Mouse (Mus musculus): ENCODE measurements around the gene Fkbp2. TPM values are rescaled to one million over a fixed set of nuclear protein-coding genes. Genes with fewer than 3 reads are reported as not detected.

The Fkbp2 gene
- total and polyA plus RNA-seq, 2 experiments from 2014 or later: 8.3 to 169 TPM

DNA sequence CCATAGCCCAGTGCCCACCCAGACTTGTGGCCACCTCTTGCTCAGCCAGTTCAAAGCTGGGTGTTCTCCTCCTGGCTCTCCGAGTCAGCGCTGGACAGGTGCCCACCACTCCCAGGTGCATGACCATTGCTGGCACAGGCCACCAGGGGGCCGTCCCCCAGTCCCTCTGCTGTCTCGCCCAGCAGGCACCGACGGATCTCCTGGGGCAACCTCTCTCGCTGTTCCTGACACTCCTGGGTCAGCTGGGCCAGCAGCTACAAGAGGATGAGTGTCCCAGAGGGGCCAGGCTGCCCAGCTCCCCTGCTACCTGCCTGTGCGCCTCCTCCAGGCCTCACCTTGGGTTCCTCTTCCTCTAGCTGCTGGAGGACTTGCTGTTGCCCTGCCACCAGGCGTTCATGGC lies 26.3 kb downstream of the Fkbp2 start:
- WGBS: 53% methylated on average over 9 of the region's 9 CpGs
- Histone ChIP-seq H3K4me1 (ENCODE audit: insufficient read depth, low read length) (peaks cover 14% of the 10 kb centered on the region), H3K36me3 (ENCODE audit: insufficient read depth, low read length) (0 out of 2 replicates have a peak, but pooled peaks cover 4% of the 10 kb centered on the region), H3K4me2 (ENCODE audit: low read depth, low read length) (no peak overlapping the region), H3K27me3 (ENCODE audit: insufficient read depth, low read length) (no peaks in the 10 kb centered on the region), H3K27ac (no peak overlapping the region), H3K9ac (replicated peaks; ENCODE audit: low read length) (no peak overlapping the region), H3K9me3 (ENCODE audit: low read length) (no peaks in the 10 kb centered on the region), H3K4me3 (ENCODE audit: low read length) (no peak overlapping the region)
- peak; percentile 42 for TF ChIP-seq CTCF (IDR thresholded peaks at IDR 0.05; ENCODE audit: low read depth)
- DNase-seq (ENCODE audit: low spot score) (no peak), ATAC-seq (no peak)

DNA sequence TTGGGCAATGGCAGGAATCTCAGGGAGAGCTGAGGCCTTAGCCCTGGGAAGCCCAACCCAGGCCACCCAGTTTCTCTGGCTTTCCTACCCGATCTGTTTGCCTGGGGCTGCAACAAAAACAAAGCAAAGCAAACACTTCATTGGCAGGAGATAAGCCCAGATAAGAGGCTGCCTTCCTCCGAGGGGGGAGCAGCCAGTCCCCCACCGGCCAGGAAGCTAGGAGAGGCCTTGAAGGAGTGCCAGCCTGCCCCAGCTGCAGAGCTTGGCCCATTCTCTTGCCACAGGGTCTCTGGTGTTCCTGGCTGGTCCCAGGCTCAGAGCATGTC lies 27.6 kb downstream of the Fkbp2 start:
- WGBS: 15% methylated on average over 3 of the region's 3 CpGs
- no peak for TF ChIP-seq CTCF (IDR thresholded peaks at IDR 0.05; ENCODE audit: low read depth)
- Histone ChIP-seq H3K9me3 (ENCODE audit: low read length) (no peaks in the 10 kb centered on the region), H3K9ac (replicated peaks; ENCODE audit: low read length) (peak overlapping the region; percentile 59; the same call in 1 of the 2 replicates), H3K4me3 (ENCODE audit: low read length) (peak overlapping the region; percentile 61; the same call in 1 of the 2 replicates), H3K36me3 (ENCODE audit: insufficient read depth, low read length) (0 out of 2 replicates have a peak, but pooled peaks cover 4% of the 10 kb centered on the region), H3K4me2 (ENCODE audit: low read depth, low read length) (peak overlapping the region; percentile 99), H3K27ac (peak overlapping the region; percentile 91; the same call in 1 of the 2 replicates), H3K4me1 (ENCODE audit: insufficient read depth, low read length) (peaks cover 14% of the 10 kb centered on the region), H3K27me3 (ENCODE audit: insufficient read depth, low read length) (no peaks in the 10 kb centered on the region)
- no peak for ATAC-seq
- DNase-seq (ENCODE audit: low spot score): no peak

DNA sequence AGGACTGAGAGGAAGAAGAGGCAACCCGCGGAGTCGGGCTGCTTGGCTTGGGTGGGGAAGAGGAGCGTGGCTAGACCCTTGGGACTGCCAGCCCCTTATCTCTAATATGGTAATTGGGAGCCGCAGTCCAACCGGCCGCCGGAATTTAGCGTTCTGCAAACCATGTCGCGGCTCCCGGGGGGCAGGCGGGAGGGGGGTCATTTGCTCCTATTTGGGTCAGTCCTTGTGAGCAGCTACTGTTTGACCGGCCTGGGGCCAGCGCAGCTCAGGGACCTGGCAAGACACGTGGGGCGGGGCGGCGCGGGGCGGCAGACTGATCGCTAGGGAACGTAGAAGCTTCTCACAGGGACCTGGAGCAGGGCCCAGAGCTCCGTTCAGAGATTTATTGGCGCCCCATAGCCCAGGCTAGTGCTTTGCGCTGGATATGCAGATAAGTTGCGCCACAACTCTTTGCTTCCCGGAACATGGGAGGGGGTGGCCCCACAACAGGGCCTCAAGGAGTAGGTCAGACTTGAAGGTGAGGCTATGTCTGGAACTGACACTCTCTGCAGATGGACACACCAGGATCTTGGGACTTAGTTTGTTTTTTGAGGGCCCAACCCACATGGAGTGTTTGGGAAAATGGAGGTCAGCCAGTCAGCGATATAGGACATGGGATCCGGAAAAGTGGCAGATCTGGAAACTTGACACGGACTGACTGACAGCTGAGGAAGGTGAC lies 28.1 kb downstream of the Fkbp2 start:
- Histone ChIP-seq H3K9me3 (ENCODE audit: low read length) (no peaks in the 10 kb centered on the region), H3K27ac (peak overlapping the region; percentile 91), H3K4me3 (ENCODE audit: low read length) (peak overlapping the region; percentile 61), H3K36me3 (ENCODE audit: insufficient read depth, low read length) (0 out of 2 replicates have a peak, but pooled peaks cover 4% of the 10 kb centered on the region), H3K4me2 (ENCODE audit: low read depth, low read length) (peak overlapping the region; percentile 99), H3K9ac (replicated peaks; ENCODE audit: low read length) (peak overlapping the region; percentile 59), H3K4me1 (ENCODE audit: insufficient read depth, low read length) (peaks cover 14% of the 10 kb centered on the region), H3K27me3 (ENCODE audit: insufficient read depth, low read length) (no peaks in the 10 kb centered on the region)
- TF ChIP-seq CTCF (IDR thresholded peaks at IDR 0.05; ENCODE audit: low read depth): no peak
- ATAC-seq (peak; percentile 48), DNase-seq (ENCODE audit: low spot score) (peak; percentile 73)
- WGBS: 2% methylated on average over 31 of the region's 31 CpGs

DNA sequence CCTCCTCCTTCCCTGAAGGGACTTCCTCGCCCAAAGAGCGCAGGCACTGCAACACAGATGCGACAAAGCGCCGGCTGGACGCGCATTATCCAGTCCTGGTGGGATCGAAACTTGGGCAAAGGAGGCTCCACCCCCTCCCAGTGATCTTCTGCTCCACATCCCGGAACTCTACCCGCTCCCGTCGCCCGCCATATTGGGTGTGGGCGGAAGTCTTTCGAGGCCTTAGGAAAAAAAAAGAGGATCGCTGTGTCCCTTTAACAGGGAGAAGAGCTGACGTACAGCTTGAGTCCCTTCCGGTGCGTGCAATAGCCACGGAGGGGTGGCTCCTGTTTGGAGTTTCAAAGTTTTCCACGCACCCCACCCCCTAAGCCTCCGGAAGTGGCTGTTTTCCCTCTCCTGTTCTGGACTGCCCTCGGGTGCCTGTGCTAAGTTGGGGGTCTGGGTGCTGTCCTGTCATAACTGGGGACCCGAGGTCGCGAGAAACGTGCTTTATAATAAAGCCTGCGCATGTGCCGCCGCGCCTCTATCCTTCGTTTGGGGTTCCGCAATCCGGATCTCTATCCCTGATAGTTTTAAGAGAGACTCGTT lies 28.8 kb downstream of the Fkbp2 start:
- H3K4me2 ChIP-seq (ENCODE audit: low read depth, low read length): peak overlapping the region; percentile 99
- DNase-seq (ENCODE audit: low spot score) (peak; percentile 95), ATAC-seq (peak; percentile 88)
- H3K9me3 ChIP-seq (ENCODE audit: low read length): no peaks in the 10 kb centered on the region
- no peaks in the 10 kb centered on the region for H3K27me3 ChIP-seq (ENCODE audit: insufficient read depth, low read length)
- peaks cover 14% of the 10 kb centered on the region for H3K4me1 ChIP-seq (ENCODE audit: insufficient read depth, low read length)
- peak overlapping the region; percentile 59 for H3K9ac ChIP-seq (replicated peaks; ENCODE audit: low read length)
- 0 out of 2 replicates have a peak, but pooled peaks cover 4% of the 10 kb centered on the region for H3K36me3 ChIP-seq (ENCODE audit: insufficient read depth, low read length)
- peak overlapping the region; percentile 91 for H3K27ac ChIP-seq
- H3K4me3 ChIP-seq (ENCODE audit: low read length): peak overlapping the region; percentile 61
- no peak for TF ChIP-seq CTCF (IDR thresholded peaks at IDR 0.05; ENCODE audit: low read depth)
- WGBS: 0% methylated on average over 35 of the region's 35 CpGs

DNA sequence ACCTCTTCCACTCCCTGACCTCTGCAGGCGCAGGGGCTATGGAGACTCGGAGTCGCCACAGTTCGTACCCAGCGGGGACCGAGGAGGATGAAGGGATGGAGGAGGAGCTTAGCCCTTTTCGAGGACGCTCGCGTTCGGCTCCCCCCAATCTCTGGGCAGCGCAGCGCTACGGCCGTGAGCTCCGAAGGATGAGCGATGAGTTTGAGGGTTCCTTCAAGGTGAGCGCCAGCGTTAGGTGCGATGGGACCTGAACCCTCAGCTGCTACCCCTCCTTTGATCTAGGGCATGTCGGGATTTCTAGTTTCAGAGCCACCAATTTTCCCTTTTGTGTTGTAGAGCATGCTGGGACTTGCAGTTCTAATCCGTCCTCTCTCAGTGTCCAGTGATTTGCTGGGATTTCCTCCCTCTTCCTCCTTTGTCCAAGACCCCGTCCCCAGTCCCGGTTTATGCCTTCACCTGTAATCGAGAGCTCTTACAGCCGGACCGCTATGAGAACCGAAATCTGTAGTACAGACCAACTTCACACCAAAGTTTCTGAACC lies 29.6 kb downstream of the Fkbp2 start:
- Histone ChIP-seq H3K27ac (peak overlapping the region; percentile 91), H3K9me3 (ENCODE audit: low read length) (no peaks in the 10 kb centered on the region), H3K9ac (replicated peaks; ENCODE audit: low read length) (peak overlapping the region; percentile 59), H3K27me3 (ENCODE audit: insufficient read depth, low read length) (no peaks in the 10 kb centered on the region), H3K4me3 (ENCODE audit: low read length) (peak overlapping the region; percentile 61), H3K4me2 (ENCODE audit: low read depth, low read length) (peak overlapping the region; percentile 99), H3K4me1 (ENCODE audit: insufficient read depth, low read length) (peaks cover 14% of the 10 kb centered on the region), H3K36me3 (ENCODE audit: insufficient read depth, low read length) (0 out of 2 replicates have a peak, but pooled peaks cover 1% of the 10 kb centered on the region)
- DNase-seq (ENCODE audit: low spot score): peak; percentile 75
- under 1% methylated on average over 28 of the region's 28 CpGs for WGBS
- peak; percentile 25 for ATAC-seq
- no peak for TF ChIP-seq CTCF (IDR thresholded peaks at IDR 0.05; ENCODE audit: low read depth)

DNA sequence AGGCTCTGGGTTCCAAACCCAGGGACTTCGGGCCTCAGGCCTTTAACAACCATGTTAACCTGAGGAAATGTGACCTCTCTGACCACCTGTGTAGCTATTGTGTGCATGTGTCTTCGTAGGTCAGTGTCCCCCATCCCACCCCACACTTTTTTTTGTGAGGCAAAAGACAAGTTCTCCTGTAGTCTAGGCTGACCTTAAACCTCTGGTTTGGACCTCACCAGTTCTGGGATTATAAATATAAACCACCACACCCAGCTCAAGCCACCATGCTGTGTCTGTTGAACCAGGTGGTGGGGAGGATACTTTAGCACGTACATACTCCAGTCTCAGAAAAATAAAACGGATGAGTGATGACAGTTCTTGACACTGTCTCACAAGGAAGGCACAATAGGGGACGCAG lies 30.4 kb downstream of the Fkbp2 start:
- no peak for ATAC-seq
- WGBS: 35% methylated on average over 5 of the region's 5 CpGs
- H3K4me3 ChIP-seq (ENCODE audit: low read length): peak overlapping the region; percentile 61; the same call in 1 of the 2 replicates

More for the DNA sequence above, 30.4 kb downstream of the Fkbp2 start:
- H3K36me3 ChIP-seq (ENCODE audit: insufficient read depth, low read length): no peaks in the 10 kb centered on the region
- no peak for TF ChIP-seq CTCF (IDR thresholded peaks at IDR 0.05; ENCODE audit: low read depth)
- no peaks in the 10 kb centered on the region for H3K9me3 ChIP-seq (ENCODE audit: low read length)
- peak overlapping the region; percentile 99 for H3K4me2 ChIP-seq (ENCODE audit: low read depth, low read length)
- DNase-seq (ENCODE audit: low spot score): no peak
- peaks cover 14% of the 10 kb centered on the region for H3K4me1 ChIP-seq (ENCODE audit: insufficient read depth, low read length)
- peak overlapping the region; percentile 59; the same call in 1 of the 2 replicates for H3K9ac ChIP-seq (replicated peaks; ENCODE audit: low read length)
- peak overlapping the region; percentile 91; the same call in 1 of the 2 replicates for H3K27ac ChIP-seq
- no peaks in the 10 kb centered on the region for H3K27me3 ChIP-seq (ENCODE audit: insufficient read depth, low read length)
